Mouse (Mus musculus) neural tube, embryonic 10.5 days (tissue): ENCODE results near the gene Astl.
A peak's percentile ranks its signal among the peaks of the same experiment; 100 is the strongest.

Experiments
- DNase-seq: peaks from one replicate; pipeline ENCODE4 v3.0.0-alpha.2; 2017; ENCODE audit warnings: low spot score; ENCODE audit errors: extremely low spot score

The Astl gene

GRCm38 (mm10) chr2:127324456-127324855 lies 14.0 kb upstream of the Astl start:
- DNase-seq, result no peak

- DNase-seq, result no peak
Observed at GRCm38 (mm10) chr2:127328090-127328851, 10.2 kb upstream of the Astl start.

GRCm38 (mm10) chr2:127332807-127333570 lies 5.5 kb upstream of the Astl start:
- DNase-seq, result no peak

GRCm38 (mm10) chr2:127333945-127334603 lies 4.4 kb upstream of the Astl start:
- DNase-seq, result no peak

- no peak for DNase-seq
Observed at GRCm38 (mm10) chr2:127335078-127335541, 3.3 kb upstream of the Astl start.

- DNase-seq, result peak; percentile 68
Observed at GRCm38 (mm10) chr2:127335767-127336496, 2.5 kb upstream of the Astl start, which contains the start of gene Dusp2. Dusp2 (plus strand) TSS chr2:127336159.

- no peak for DNase-seq
Observed at GRCm38 (mm10) chr2:127336497-127336832, 2.0 kb upstream of the Astl start.

GRCm38 (mm10) chr2:127336885-127337284 lies 1.6 kb upstream of the Astl start:
- no peak for DNase-seq

GRCm38 (mm10) chr2:127337531-127337930 lies 908 bp upstream of the Astl start:
- no peak for DNase-seq

- no peak for DNase-seq
Observed at GRCm38 (mm10) chr2:127338012-127338411, 427 bp upstream of the Astl start.

- no peak for DNase-seq
Observed at GRCm38 (mm10) chr2:127338833-127339232, 394 bp downstream of the Astl start.

- DNase-seq, result no peak
Observed at GRCm38 (mm10) chr2:127339262-127339661, 823 bp downstream of the Astl start.

GRCm38 (mm10) chr2:127341159-127341558 lies 2.7 kb downstream of the Astl start:
- peak; percentile 71 for DNase-seq

- DNase-seq, result no peak
Observed at GRCm38 (mm10) chr2:127346334-127346733, 7.9 kb downstream of the Astl start.

GRCm38 (mm10) chr2:127347147-127347985 lies 8.9 kb downstream of the Astl start:
- no peak for DNase-seq

GRCm38 (mm10) chr2:127353881-127354280 lies 15.4 kb downstream of the Astl start:
- DNase-seq, result no peak

GRCm38 (mm10) chr2:127362459-127363281 lies 24.2 kb downstream of the Astl start, which contains the start of gene Adra2b:
Adra2b (plus strand) TSS chr2:127363208.
- DNase-seq, result peak; percentile 82

- DNase-seq, result no peak
Observed at GRCm38 (mm10) chr2:127363282-127363652, 24.8 kb downstream of the Astl start.

- peak; percentile 29 for DNase-seq
Observed at GRCm38 (mm10) chr2:127363696-127364095, 25.3 kb downstream of the Astl start.

- no peak for DNase-seq
Observed at GRCm38 (mm10) chr2:127364452-127364851, 26.0 kb downstream of the Astl start.
